Mouse (Mus musculus) liver, postnatal 0 days (tissue): ENCODE results near the gene Ccdc84. TPM values are rescaled to one million over a fixed set of nuclear protein-coding genes. Genes with fewer than 3 reads are reported as not detected.
A peak's percentile ranks its signal among the peaks of the same experiment; 100 is the strongest.
"Not testable (repeated sequence)": the region's sequence is repeated elsewhere in the genome, so short reads cannot be mapped to it uniquely, and the experiment has no call there.

Experiments used
- ATAC-seq: fragments of 200-750 bp; cut with Nextera tagmentation; 2 replicates; pipeline ENCODE4 v1.8.0; 2017; ENCODE audit warnings: mild to moderate bottlenecking, moderate library complexity
- DNase-seq: peaks from one replicate; pipeline ENCODE4 v3.0.0-alpha.2; 2016
- H3K27ac ChIP-seq: fragments of 300-500 bp; sonication (generic); 2 replicates; pipeline ENCODE4 v1.5.1; 2014; ENCODE audit warnings: antibody characterized with exemption, moderate library complexity, mild to moderate bottlenecking, low read depth
- H3K27me3 ChIP-seq: fragments of 300-500 bp; sonication (generic); 2 replicates; pipeline ENCODE4 v1.6.1; 2014; ENCODE audit warnings: low read length, control low read depth, mixed read lengths; ENCODE audit not compliant: insufficient read depth
- H3K36me3 ChIP-seq: fragments of 300-500 bp; sonication (generic); replicated peaks from 2 replicates; pipeline ENCODE4 v1.6.1; 2014; ENCODE audit warnings: mild to moderate bottlenecking, control low read depth, low read length, moderate library complexity, mixed read lengths; ENCODE audit not compliant: insufficient read depth
- H3K4me1 ChIP-seq: fragments of 300-500 bp; sonication (generic); 2 replicates; pipeline ENCODE4 v1.6.1; 2014; ENCODE audit warnings: antibody characterized with exemption, mild to moderate bottlenecking, control low read depth; ENCODE audit not compliant: insufficient read depth
- H3K4me2 ChIP-seq: fragments of 300-500 bp; sonication (generic); 2 replicates; pipeline ENCODE4 v1.6.1; 2014; ENCODE audit warnings: low read depth, mild to moderate bottlenecking, low read length, moderate library complexity, mixed read lengths
- H3K4me3 ChIP-seq: fragments of 300-500 bp; sonication (generic); 2 replicates; pipeline ENCODE4 v1.5.1; 2014; ENCODE audit warnings: low read depth, low read length
- H3K9ac ChIP-seq: fragments of 300-500 bp; sonication (generic); replicated peaks from 2 replicates; pipeline ENCODE4 v1.6.1; 2014; ENCODE audit warnings: mild to moderate bottlenecking, moderate library complexity
- H3K9me3 ChIP-seq: fragments of 300-500 bp; sonication (generic); 2 replicates; pipeline ENCODE4 v1.6.1; 2016; ENCODE audit warnings: mild to moderate bottlenecking, control low read depth, low read length, mixed read lengths
- CTCF ChIP-seq: sonication (generic); IDR thresholded peaks from 2 replicates; pipeline ENCODE4 v1.5.1; 2016; ENCODE audit warnings: antibody characterized with exemption, low read depth
- EP300 ChIP-seq: IDR thresholded peaks from 2 replicates; pipeline ENCODE4 v1.6.1; 2016; ENCODE audit warnings: antibody characterized with exemption, low read depth, mild to moderate bottlenecking
- WGBS: fragments of 180-500 bp; shearing (Covaris S2); extraction: QIAGEN DNeasy Blood & Tissue Kit; methylation state at CpG from one replicate; pipeline ENCODE4 v1.1.7; 2014; ENCODE audit not compliant: insufficient replicate concordance; 5-methylcytosine and 5-hydroxymethylcytosine counted together
- polyA plus RNA-seq: library from polyadenylated mRNA; unstranded; fragments of >200 nt; fragmentation: Nextera tagmentation; extraction: Ambion mirVana; gene quantifications from 2 replicates; pipeline ENCODE4 v1.2.1, GENCODE M21; 2015

The Ccdc84 gene
- polyA plus RNA-seq, 1 experiment from 2014 or later = 12.5 TPM

GRCm38 (mm10) chr9:44411601-44412130 is 6.7 kb downstream of the Ccdc84 start:
- Histone ChIP-seq H3K27me3 (no peaks in the 10 kb centered on the region), H3K4me3 (no peak overlapping the region), H3K36me3 (peaks cover 61% of the 10 kb centered on the region), H3K9me3 (no peaks in the 10 kb centered on the region), H3K4me2 (no peak overlapping the region), H3K9ac (no peak overlapping the region), H3K27ac (peak overlapping the region; percentile 1; the same call in 1 of the 2 replicates), H3K4me1 (peaks cover 10% of the 10 kb centered on the region; the same call in 1 of the 2 replicates)
- DNase-seq (no peak), ATAC-seq (no peak)
- WGBS = 91% methylated on average over 1 of the region's 1 CpGs
- no peak for TF ChIP-seq EP300
- TF ChIP-seq CTCF = no peak

GRCm38 (mm10) chr9:44410647-44411336 is 7.6 kb downstream of the Ccdc84 start:
- Histone ChIP-seq H3K4me2 (no peak overlapping the region), H3K9ac (no peak overlapping the region), H3K4me1 (peaks cover 16% of the 10 kb centered on the region), H3K27ac (no peak overlapping the region), H3K27me3 (no peaks in the 10 kb centered on the region), H3K4me3 (no peak overlapping the region), H3K36me3 (peaks cover 58% of the 10 kb centered on the region), H3K9me3 (no peaks in the 10 kb centered on the region)
- DNase-seq = no peak
- WGBS = 86% methylated on average over 2 of the region's 2 CpGs
- ATAC-seq = no peak
- TF ChIP-seq EP300 (no peak), CTCF (no peak)

- ATAC-seq = not testable (repeated sequence)
- H3K36me3 ChIP-seq = peaks cover 60% of the 10 kb centered on the region
- 68% methylated on average over 9 of the region's 9 CpGs for WGBS
Observed at GRCm38 (mm10) chr9:44408693-44409092, 9.7 kb downstream of the Ccdc84 start.

GRCm38 (mm10) chr9:44407752-44408097 is 10.6 kb downstream of the Ccdc84 start:
- H3K27me3 ChIP-seq = no peaks in the 10 kb centered on the region
- WGBS = under 1% methylated on average over 24 of the region's 24 CpGs
- ATAC-seq (no peak), DNase-seq (no peak)
- H3K9me3 ChIP-seq = no peaks in the 10 kb centered on the region
- H3K4me2 ChIP-seq = peak overlapping the region; percentile 70
- H3K4me3 ChIP-seq = peak overlapping the region; percentile 84
- TF ChIP-seq EP300 (no peak; the same call in 1 of the 2 replicates), CTCF (no peak)
- peaks cover 59% of the 10 kb centered on the region for H3K36me3 ChIP-seq
- peaks cover 17% of the 10 kb centered on the region for H3K4me1 ChIP-seq
- H3K9ac ChIP-seq = peak overlapping the region; percentile 87
- H3K27ac ChIP-seq = peak overlapping the region; percentile 91

More at GRCm38 (mm10) chr9:44408693-44409092, 9.7 kb downstream of the Ccdc84 start:
- Histone ChIP-seq H3K4me1 (peaks cover 17% of the 10 kb centered on the region), H3K9ac (peak overlapping the region; percentile 87; the same call in 1 of the 2 replicates), H3K4me3 (peak overlapping the region; percentile 84), H3K4me2 (peak overlapping the region; percentile 70)
- H3K27ac ChIP-seq, DNase-seq, H3K9me3 ChIP-seq, H3K27me3 ChIP-seq: not testable (repeated sequence)

GRCm38 (mm10) chr9:44406906-44407751 is 11.2 kb downstream of the Ccdc84 start, which contains the start of the genes Rps25 and Trappc4:
TSS of gene Rps25 (plus strand) at chr9:44407139.
TSS of gene Trappc4 (minus strand) at chr9:44407600.
- Histone ChIP-seq H3K27ac (peak within 1 kb of the TSS; percentile 91), H3K9me3 (no peaks in the 10 kb centered on the region), H3K4me1 (peaks cover 17% of the 10 kb centered on the region), H3K9ac (peak within 1 kb of the TSS; percentile 87), H3K27me3 (no peaks in the 10 kb centered on the region), H3K4me2 (peak within 1 kb of the TSS; percentile 70), H3K36me3 (peaks cover 59% of the 10 kb centered on the region), H3K4me3 (peak within 1 kb of the TSS; percentile 84)
- DNase-seq (peak; percentile 96), ATAC-seq (peak; percentile 93)
- TF ChIP-seq EP300 (peak; percentile 52), CTCF (peak; percentile 1; the same call in 1 of the 2 replicates)
- under 1% methylated on average over 51 of the region's 51 CpGs for WGBS

GRCm38 (mm10) chr9:44405011-44405410 is 13.4 kb downstream of the Ccdc84 start:
- Histone ChIP-seq H3K27ac (no peak overlapping the region; the same call in 1 of the 2 replicates), H3K36me3 (peaks cover 61% of the 10 kb centered on the region), H3K27me3 (no peaks in the 10 kb centered on the region), H3K9me3 (no peaks in the 10 kb centered on the region), H3K9ac (no peak overlapping the region), H3K4me2 (no peak overlapping the region), H3K4me3 (no peak overlapping the region), H3K4me1 (peaks cover 20% of the 10 kb centered on the region)
- TF ChIP-seq EP300 (no peak), CTCF (no peak)
- ATAC-seq (no peak), DNase-seq (no peak)
- WGBS = 73% methylated on average over 3 of the region's 3 CpGs
